Mouse (Mus musculus) CH12.LX (cell line): ENCODE measurements around the gene Suds3.

Experiments
- CTCF ChIP-seq, 2 experiments: IDR thresholded peaks in 1 of 2; conservative IDR thresholded peaks in 1 of 2; 2 replicates each; pipeline ENCODE4 v1.5.1; 2011 to 2012; ENCODE audit warnings: low read depth in 2 of 2, low read length in 2 of 2, improper control_type of control experiment in 1 of 2, inconsistent platforms in 1 of 2, mild to moderate bottlenecking in 1 of 2, moderate library complexity in 1 of 2
- E2F4 ChIP-seq: IDR thresholded peaks from 2 replicates; pipeline ENCODE4 v1.6.1; 2011; ENCODE audit warnings: low read depth, low read length, improper control_type of control experiment; ENCODE audit not compliant: insufficient replicate concordance
- POLR2A ChIP-seq: IDR thresholded peaks from 2 replicates; pipeline ENCODE4 v1.6.1; 2011; ENCODE audit warnings: low read depth, mild to moderate bottlenecking, improper control_type of control experiment, low read length
- RAD21 ChIP-seq: IDR thresholded peaks from 2 replicates; pipeline ENCODE4 v1.6.1; 2011; ENCODE audit warnings: low read depth, mild to moderate bottlenecking, low read length, improper control_type of control experiment, moderate library complexity
- TCF12 ChIP-seq: IDR thresholded peaks from 2 replicates; pipeline ENCODE4 v1.6.1; 2014; ENCODE audit warnings: low read depth, mild to moderate bottlenecking, inconsistent platforms, low read length, improper control_type of control experiment

DNA sequence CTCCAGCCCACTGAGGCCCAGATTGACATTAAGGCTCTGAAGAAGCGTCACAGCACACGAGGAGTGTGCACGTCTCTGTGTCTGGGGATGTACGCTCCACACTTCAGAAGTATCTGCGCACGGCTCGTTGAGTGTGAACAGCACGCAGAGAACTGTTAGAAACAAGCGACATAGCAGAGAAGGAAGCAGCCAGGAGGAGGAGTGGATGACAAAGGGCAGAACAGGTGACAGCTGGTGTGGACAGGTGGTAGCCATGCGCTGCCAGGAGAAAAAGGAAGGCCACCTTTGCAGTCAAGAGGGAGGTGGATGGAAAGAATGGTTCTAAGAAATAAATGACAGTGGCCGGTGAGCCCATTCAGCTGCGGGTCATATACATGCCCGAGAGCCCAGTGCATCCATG is 47.9 kb upstream of the Suds3 start:
- TF ChIP-seq TCF12: no peak
- no peak for TF ChIP-seq POLR2A
- TF ChIP-seq CTCF (conservative IDR thresholded peaks at IDR 0.05 in 1 of 2, IDR thresholded peaks at IDR 0.05 in 1 of 2; ENCODE audit: low read depth in 2 of 2, low read length in 2 of 2): no peak
- no peak for TF ChIP-seq RAD21
- TF ChIP-seq E2F4: no peak
